Mouse (Mus musculus): ENCODE results near the gene Klk4. TPM values are rescaled to one million over a fixed set of nuclear protein-coding genes. Genes with fewer than 3 reads are reported as not detected.

The Klk4 gene
- not detected for total RNA-seq (2022)

DNA sequence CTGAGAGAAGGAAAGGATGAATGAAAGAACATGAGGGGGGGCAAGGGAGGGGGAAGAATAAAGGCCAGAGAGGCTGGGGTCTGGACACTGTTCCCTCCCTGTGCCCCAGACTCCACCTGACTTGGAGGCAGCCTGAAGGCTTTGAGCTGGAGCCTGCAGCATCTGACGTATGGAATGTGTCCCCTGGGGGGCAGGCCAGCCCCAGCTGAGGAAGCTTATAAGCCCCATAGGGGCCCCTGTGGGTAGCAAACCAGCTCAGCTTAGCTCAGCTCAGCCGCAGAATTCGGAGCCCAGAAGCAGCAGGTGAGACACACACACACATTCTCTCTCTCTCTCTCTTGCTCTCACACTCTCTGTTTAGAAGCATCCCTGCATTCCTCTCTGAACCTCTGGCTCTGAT lies at the start of gene Klk4:
TSS of gene Klk4 (plus strand) at position 249 of the 400 bp plus-strand sequence.
- DNase-seq (ENCODE audit: low spot score in 2 of 2), result no peak

DNA sequence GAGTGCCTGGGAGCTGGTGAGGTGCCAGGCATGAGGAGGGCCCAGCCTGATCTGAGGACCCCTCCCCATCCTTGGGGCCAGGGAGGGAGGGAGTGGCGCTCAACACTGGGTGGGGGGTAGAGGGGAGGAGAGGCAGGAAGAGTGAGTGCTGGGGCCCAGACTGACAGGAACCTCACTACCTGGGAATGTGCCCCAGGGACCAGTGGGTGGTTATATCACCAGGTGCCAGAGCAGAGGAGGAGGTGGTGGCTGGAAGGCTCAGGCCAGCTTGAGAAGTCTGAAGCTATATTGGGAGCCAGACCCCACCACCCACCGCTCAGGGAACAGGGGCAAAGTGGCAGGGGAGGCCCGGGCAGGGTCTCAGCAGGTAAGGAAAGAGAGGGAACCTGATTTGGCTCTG lies 39.3 kb upstream of the Klk4 start, which contains the start of gene Klk5:
TSS of gene Klk5 (plus strand) at position 271 of the 400 bp plus-strand sequence.
- no peak for DNase-seq (ENCODE audit: low spot score in 2 of 2)

DNA sequence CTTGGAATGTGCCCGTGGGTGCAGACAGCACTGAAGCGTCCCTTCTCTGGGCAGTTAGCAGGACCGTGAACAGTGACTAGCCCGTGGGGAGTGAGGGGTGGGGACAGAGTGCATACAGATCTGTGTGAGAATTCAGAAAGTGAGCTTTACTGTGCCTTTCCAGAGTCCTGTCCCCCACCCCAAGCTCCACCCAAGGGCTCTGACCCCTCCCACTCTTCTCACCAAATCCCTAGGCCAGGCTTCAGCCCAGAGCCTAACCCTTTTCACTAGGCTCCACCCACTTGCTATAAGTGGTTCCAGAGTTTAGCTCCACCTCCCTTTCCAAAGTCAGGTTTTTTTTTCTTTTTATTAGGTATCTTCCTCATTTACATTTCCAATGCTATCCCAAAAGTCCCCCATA lies 37.2 kb upstream of the Klk4 start:
- DNase-seq (ENCODE audit: low spot score in 2 of 2), result no peak

DNA sequence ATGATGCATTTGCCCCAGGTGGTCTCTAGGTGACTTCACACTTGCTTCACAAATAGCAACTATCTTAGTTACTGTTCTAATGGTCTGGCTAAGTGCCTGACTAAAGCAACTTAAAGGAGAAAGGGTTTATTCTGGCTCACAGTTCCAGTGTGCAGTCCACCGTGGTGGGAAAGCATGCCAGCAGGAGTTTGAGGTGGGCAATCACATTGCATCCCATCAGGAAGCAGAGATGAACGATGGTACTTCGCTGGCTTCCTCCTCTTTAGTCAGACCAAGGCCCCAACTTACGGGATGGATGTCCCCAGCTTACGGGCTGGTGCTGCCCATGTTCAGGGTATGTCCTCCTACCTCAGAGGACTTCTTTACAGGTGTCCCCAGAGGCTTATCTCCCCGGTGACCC lies 29.3 kb upstream of the Klk4 start:
- no peak for DNase-seq (ENCODE audit: low spot score in 2 of 2)

DNA sequence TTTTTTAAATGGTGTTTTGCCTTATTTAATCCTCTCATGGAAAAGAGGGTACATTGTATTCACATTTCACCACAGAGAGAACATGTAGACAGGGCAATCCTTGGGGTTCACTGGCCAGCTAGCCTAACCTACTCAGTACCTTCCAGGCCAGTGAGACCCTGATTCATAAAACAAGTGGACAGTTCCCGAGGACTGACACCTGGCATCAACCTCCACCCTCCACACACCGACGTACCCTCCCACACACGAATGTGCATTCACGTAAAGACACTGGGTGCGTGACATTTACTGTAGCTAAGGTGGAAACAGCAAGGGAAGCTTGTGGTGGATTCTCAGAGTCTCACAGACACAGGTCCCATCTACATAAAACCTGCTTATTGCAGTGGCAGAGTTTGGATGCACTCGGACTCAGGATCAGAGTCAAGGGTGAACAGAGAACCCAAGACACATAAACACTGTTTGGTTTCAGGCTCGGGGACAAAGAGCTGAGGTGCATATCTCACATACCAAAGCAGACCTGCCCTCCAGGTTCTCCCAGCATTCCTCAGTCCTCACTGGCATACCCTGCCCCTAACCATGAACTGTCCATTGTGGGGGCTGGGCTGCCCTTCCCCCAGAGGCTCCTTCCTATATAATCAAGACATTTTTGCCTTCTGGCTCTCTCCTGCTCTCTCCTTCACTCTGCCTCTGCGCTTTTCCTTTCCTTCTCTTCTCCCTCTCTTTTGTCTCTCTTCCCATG lies 26.1 kb upstream of the Klk4 start:
- DNase-seq (ENCODE audit: low spot score in 2 of 2), result no peak

DNA sequence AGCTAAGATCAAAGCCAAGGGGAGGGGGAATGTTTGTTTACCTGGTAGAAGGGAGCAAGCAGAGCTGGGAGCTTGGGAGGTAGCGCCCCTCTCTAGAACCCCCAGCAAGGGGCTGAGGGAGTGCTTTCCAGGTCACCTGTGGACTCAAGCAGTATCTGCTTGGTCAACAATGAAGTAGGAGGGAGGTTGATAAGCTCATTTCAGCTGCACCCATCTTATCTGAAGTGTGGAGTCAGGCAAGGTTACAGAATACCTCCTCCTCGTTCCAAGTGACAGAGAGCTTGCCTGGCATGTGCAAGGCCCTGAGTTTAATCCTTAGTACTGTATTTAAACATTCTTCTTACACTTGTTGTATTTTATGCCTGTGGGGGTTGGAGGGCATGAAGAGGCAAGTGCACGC lies 25.3 kb upstream of the Klk4 start:
- no peak for DNase-seq (ENCODE audit: low spot score in 2 of 2)

DNA sequence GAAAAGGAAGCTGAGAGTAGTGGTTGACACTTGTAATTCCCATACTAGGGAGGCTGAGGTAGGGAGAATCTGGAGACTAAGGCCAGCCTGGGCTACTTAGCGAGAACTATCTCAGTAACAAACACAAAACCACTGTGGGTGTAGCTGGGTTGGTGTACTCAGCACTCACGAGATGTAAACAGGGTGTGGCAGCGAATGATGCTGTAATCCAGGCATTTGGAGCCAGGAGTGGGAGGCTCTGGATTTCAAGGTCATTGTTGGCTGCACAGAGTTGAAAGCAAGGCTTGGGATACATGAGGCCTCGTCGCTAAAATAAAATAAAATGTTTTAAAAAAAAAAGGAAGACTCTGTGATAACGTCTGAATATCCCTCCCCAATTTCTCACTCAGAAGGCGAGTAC lies 24.7 kb upstream of the Klk4 start:
- no peak for DNase-seq (ENCODE audit: low spot score in 2 of 2)

DNA sequence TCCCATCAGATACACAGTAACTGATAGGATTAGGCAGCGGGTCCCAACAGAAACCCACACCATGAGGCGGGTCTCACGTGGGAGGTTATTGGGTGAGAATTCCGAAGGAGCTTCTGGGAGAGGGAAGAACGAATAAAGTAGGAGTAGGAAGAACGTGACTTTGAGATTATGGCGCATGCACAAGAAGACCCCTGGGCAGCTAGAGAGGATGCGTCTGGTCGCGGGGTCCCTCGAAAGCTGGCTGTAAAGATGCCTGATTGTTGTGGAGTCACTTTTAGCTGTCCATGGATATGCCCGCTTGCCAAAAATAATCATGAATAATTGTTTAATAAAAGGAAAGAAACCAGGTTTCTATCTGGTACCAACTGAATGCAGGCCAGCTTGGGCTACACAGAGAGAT lies 23.5 kb upstream of the Klk4 start:
- DNase-seq (ENCODE audit: low spot score in 2 of 2), result no peak

DNA sequence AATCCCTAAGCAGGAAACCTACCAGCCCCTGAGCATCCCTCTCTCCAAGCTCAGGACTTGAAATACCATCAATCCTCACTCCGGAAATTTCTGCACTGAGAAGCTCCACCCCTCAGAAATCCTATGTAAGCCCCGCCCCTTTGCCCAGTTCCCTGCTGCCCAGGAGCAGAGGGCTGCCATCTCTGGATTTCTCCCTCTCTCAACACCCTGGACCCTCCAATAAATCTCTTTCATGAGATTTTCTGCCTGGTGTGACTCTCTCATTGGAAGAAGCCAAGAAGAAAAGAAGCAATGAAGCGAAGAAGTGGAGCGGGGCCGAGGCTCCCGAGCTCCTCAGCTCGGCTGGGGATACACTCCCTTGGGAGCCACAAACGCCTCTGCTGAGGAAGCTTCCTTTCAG lies 20.5 kb upstream of the Klk4 start:
- no peak for DNase-seq (ENCODE audit: low spot score in 2 of 2)

DNA sequence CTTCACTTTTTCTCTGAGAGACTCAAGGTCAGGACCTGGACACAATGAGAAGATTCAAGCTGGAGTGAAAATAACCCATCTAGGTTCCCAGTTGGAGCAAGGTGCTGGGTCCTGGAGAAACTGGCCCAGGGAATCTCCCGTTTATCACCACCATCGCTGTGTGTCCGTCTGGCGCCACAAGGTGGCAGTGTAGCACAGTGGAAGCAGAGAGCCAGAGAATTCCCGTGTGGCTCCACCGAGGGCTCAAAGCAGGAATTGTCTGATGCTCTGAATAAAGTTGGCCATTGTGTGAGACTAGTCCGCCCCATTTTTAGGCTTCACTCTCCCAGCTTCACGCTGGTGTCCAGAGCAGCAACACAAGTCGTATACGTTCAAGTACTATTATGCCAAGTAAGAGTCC lies 7.7 kb upstream of the Klk4 start:
- DNase-seq (ENCODE audit: low spot score in 2 of 2), result peak; percentile 34 to 72

DNA sequence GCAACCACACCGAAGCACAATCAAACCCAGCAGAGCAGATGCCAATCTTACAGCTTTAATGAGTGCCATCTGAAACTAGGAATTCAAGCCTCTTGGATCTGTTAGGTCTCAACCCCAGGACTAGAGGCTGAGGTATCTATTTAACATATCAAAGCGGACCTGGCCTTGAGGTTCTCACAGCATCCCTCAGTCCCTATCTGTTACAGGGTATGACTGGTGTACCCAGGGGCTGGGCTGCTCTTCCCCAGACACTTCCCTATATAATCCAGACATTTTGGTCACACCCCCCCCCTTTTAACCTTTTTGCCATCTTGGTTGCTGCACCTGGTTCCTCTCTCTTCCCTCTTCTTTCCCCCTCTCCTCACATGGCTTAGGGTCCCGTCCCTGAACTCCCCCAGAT lies 7.3 kb upstream of the Klk4 start:
- DNase-seq (ENCODE audit: low spot score in 2 of 2), result no peak

DNA sequence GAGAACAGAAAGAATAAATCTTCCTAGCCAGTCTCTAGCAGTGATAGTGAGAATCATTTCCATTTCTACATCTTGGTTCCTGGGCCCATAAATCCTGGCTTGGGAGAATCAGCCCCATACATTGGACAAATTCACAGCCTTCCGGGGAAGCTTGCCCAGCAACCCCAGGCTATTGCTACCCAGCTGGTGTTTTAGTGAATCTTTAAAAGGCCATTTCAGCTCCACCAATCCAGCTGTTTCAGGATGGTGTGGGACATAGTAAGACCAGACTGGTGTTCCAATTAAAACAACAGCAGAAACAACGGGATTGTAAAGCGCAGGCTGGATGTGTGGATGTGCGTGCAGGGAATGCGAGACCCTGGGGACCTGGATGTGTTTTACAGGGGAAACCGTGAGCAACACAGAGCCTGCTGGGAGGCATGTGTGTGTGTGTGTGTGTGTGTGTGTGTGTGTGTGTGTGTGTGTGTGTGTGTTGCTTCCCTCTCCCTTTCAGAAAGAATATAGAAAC lies 6.0 kb upstream of the Klk4 start:
- DNase-seq (ENCODE audit: low spot score in 2 of 2), result no peak

DNA sequence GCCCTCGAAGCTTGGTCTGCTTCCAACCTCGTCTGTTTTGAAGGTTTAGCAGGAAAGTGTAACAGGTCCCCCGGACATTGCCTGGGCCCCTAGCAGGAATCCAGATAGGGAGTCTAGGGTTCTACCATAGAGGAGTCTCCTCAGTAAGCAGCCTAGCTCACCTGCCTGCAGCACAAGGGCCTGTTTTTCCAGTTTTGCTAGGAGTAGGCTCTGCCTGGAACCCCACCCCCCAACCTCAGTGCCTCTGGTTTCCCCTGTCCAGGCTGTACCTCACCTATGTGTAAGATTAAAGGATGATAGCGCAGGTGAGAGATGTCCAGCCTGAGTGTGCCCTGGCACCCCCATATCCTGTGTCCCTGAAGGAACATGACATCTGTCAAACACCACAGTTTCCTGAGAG lies 4.5 kb upstream of the Klk4 start:
- DNase-seq (ENCODE audit: low spot score in 2 of 2), result no peak

DNA sequence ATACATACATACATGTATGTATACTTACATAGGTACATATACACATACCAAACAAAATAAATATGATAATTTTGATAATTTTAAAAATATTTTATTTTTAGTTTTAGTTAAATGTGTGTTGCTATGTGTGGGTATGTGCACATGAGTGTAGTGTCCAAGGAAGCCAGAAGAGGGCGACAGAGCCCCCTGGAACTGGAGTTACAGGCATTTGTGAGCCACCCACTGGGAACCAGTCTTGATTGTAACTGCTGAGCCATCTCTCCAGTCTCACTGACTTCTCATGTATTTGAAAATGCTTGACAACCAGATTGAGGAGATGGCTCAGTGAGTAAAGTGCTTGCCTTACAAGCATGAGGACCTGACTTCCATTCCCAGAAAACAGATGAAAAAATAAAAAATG lies 2.7 kb upstream of the Klk4 start:
- no peak for DNase-seq (ENCODE audit: low spot score in 2 of 2)

DNA sequence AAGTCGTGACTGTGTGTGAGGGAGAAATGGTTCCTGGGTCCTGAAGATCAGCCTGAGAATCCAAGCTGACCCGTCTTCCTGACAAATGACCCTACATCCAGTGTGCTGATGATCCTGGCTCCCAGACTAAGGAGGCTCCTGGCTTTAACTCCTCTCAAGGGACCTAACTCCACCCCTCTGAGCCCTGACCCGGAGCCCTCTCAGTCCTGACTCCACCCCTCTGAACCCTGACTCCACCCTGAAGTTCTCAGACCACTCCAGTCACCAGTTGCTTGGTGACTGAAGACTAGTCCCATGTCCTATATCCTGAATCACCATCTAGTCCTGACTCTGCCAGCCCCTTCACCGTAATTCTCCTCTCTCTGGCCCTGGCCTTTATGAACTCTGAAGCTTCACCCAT lies 1.4 kb downstream of the Klk4 start:
- DNase-seq (ENCODE audit: low spot score in 2 of 2), result no peak

DNA sequence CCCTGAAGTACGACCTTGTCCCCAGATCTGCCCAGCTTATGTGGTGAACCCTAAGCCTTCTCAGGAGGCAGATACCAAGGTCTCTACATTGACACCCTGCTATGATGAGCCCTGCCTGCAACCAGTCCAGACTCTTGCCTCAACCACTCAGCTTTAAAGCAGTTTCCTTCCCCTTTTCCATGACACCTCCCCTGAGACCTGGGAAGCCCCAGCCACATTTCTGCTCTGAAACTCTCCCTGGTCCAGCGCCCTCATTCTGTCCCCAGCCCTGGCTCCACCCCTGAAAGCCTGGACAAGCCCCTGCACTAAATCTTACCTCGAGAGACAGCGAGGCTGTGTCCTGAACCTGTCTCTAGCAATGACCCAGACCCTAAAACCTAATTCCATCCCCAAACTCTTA lies 1.9 kb downstream of the Klk4 start:
- DNase-seq (ENCODE audit: low spot score in 2 of 2), result no peak

DNA sequence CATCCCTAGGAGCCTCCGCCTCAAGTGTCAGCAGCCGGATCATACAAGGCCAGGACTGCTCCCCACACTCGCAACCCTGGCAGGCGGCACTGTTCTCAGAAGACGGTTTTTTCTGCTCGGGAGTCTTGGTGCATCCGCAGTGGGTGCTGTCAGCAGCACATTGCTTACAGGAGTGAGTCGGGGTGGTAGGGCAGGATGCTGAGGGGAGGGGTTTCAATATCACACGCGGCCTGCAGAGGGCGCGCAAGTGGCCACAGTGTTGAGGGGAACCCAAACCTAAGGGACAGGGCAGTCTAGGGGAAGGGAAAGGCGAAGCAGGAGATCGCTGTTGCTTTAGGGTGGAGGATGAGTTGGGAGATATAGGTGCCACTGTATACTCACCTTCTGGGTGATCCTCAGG lies 2.6 kb downstream of the Klk4 start:
- DNase-seq (ENCODE audit: low spot score in 2 of 2), result peak in 1 of 2 experiments; percentile 26

DNA sequence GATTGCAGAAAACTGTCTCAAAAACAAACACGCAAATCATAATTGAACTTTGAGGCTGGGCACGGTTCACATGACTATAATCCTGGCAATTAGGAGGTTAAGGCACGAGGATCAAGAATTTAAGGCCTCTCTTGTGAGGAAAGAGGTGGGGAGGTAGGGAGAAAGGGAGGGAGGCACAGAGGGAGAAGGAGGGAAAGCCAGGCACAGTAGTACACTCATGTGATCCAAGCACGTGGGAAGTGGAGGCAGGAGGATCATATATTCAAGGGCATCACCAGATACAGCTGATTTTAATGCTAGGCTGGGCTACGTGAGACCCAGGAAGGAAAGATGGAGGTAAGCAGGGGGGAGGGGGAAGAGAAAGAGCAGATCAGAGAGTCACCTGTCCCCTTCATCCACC lies 10.4 kb downstream of the Klk4 start:
- DNase-seq (ENCODE audit: low spot score in 2 of 2), result no peak

DNA sequence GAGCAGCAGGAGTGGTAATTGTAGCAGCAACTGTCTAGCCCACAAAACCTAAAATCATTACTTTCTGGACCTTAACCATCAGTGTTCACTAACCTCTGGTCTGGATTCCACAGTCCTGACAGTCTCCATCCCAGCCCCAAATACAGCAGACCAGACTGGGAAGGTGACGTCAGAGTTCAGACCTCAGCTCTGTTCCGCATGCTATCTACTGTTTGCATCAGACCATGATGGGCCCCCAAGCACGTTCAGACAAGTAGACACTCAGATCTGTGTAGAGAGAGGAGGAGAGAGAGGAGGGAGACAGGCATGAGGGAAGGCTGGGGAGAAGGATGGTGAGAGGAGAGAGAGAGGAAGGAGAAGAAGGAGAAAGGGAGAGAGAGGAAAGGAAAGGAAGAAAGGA lies 10.8 kb downstream of the Klk4 start:
- no peak for DNase-seq (ENCODE audit: low spot score in 2 of 2)

DNA sequence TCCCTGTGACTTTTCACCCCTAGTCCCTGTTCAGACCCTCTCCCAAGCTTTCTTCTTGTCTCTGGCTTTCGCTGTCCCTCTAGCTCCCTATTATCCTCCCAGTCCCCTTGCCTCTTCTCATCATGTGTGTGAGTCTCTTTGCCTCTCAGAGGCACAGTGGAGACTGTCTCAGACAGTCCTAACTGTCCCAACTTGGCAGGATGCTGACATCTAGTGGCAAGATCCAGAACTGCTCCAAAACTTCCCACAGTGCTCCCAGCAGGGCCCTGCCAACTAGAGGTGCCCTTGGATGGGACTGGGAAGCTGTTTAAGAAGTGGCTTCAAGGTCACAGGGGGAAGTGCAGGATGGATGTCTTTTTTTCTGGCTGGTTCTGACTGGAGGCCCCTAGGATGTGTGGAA lies 13.9 kb downstream of the Klk4 start:
- peak; percentile 76 to 92 for DNase-seq (ENCODE audit: low spot score in 2 of 2)

DNA sequence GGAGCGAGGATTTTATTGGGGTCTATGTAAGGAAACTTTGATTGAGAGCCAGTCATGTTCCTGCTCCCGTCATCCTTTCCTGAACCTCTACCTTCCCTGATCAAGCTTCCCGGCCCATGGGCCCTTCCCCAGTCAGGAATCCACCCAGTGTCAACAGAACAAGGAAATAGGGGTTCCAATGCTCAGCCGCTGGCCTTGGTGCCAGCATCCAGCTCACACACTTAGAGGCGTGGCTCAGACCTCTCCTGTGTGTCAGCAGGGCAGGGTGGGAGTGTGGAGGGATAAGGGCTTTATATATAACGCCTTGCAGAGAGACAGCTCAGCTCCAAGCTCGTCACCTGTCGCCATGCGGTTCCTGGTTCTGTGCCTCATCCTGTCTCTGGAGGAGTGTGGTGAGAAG lies 33.9 kb downstream of the Klk4 start:
- DNase-seq (ENCODE audit: low spot score in 2 of 2), result no peak

DNA sequence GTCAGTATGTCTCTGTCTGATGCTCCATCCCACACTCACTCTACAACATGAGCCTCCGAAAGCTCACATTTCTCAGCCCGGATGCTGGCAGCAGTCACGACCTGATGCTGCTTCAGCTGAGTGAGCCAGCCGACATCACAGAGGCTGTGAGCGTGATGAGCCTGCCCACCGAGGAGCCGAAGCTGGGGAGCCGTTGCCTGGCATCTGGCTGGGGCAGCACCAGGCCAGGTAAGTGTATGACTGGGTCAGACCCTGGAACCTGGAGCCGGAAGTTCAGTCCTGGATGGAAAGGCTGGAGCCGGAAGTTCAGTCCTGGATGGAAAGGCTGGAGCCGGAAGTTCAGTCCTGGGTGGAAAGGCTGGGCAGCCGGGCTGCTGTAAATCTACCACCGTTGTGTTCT lies 37.5 kb downstream of the Klk4 start:
- no peak for DNase-seq (ENCODE audit: low spot score in 2 of 2)

DNA sequence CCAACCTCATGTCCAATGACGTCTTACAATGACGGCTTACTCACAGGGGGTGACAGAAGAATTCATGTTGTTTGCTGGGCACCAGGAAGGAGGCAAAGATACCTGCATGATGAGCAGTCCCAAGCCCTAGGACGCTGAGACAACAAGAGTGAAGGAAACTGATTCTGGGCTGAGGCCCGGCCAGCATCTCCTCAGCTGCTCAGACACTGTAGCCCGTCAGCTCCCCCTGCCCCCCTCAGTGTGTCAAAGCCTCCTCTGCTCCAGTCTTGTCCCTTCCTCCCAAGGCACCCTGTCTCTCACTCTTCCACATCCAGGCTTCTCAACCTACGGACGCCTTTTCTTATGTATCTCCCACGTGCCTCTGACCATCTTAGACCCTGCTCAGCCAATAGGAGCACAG lies 37.9 kb downstream of the Klk4 start:
- DNase-seq (ENCODE audit: low spot score in 2 of 2), result no peak
